Mouse (Mus musculus): Measurements from ENCODE around the gene Ivns1abp. TPM values are rescaled to one million over a fixed set of nuclear protein-coding genes. Genes with fewer than 3 reads are reported as not detected.
"Not testable (repeated sequence)": the region's sequence is repeated elsewhere in the genome, so short reads cannot be mapped to it uniquely, and the experiment has no call there.

Ivns1abp gene
- 100 to 1,000 TPM; 257 to 290 TPM for total RNA-seq (2021)

DNA sequence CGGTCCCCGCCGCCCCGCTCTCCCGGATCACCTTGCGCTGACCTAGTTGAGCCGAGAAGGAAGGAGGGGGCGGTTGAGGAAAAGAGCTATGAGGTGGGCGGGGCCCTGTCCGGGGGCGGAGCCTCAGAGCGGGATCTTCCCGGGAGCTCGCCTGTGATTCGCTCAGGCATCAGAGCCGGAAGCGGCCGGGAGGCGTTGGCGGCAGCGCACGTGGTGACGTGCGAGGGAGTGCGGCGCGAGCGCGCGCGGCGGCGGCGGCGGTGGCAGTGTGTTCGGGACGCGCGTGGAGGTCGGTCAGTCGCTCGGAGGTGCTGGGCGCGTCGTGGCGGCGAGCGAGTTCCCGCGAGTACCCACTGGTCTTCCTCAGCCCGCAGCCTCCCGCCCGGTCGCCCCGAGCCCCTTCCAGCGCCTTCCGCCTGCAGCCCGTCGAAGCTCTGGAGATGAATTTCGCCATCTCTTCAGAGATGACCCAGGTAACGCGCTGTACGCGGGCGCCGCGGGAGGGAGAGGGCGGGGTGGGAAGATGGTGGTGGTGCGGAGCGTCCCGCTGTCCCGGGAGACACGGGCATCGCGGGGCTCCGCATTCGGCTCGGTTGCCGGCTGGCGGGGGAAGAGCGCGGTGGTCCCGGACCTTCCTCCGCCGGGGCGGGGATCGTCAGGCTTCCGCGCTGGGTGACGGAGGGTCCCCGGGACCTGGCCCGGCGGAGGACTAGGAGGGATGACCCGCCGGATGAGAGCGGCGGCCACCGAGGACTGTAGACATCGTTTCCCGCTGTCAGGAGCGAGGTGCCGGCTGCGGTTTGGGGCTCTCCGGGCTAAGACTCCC is at the start of gene Ivns1abp:
Ivns1abp (plus strand) TSS at position 195 of the 826 bp plus-strand sequence.
- peak; percentile 99 for DNase-seq
- intact Hi-C loops (cut with DNase I) = loop anchor here (5.0 kb wide), 1 partner anchor 307 kb away; no protein-coding TSS in a partner anchor

DNA sequence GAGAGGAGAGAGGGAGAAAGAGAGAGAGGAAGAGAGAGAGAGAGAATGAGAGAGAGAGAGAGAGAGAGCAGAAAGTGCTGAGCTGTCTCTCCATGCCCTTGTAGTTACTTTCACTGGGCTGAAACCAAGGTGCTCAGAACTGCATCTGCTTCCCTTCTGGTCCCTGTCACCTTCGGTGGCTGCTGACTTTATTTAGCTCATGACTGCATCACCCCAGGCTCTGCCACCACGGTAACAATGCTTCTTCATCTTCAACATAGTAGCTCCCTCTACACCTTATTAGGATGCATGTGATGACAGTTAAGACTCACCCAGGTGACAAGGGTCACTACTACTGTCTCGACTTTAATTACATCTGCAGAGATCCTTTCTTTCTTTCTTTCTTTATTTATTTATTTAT is 48.8 kb upstream of the Ivns1abp start:
- intact Hi-C loops (cut with DNase I) = no loop called here
- DNase-seq = no peak

DNA sequence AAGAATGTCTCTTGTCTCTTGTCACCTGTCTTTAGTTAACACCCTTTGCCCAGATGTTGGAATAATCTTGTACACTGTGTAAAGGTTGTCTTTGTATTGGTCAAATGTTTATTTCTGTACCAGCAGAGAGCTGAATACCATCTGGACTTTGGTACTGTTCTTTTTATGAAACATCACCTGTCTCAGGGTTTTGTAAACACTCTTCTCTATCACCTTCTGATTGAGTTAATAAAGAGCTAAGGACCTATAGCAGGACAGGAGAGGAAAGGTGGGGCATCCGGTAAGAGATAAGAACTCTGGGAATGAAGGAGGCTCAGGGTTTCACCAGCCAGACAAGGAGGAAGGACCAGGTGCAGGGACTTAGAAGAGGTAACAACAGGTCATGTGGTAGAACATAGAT is 47.7 kb upstream of the Ivns1abp start:
- no peak for DNase-seq
- intact Hi-C loops (cut with DNase I) = no loop called here

DNA sequence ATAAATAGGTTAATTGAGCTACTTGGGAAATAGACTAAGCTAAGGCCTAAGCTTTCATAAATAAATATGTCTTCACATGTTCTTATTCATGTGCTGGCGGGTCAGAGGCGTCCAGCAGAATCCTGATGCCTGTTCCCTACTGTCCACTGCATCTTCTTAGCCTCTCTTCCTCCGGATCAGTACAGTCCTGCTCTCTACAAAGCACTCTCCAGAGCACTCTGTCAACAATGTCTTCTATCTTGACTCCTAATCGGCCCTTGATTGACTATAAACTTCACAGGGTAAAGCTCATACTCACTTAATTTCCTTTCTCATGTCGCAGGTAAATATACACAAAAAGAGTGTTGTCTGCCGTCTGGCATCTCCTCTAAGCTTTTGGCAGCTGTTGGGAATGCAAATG is 47.3 kb upstream of the Ivns1abp start:
- intact Hi-C loops (cut with DNase I) = no loop called here
- DNase-seq = no peak

DNA sequence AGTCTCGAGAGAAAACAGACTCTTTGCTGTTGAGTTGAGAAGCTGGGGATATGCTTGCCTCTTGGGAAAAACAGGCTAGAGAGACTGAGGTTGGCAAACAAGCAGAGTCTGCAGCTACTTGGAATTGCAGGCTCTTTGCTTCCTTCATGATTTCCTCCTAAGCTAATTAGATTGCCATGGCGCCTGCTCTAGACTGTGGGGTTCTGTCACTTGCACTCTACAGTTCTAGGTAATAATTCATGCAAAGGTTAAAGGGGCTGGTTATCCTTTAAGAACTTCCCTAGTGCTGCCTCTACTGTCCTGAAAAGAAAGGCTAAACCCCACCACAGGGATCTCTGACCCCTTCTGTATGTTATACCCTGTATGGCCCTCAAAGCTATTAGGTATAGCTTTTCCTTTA is 46.7 kb upstream of the Ivns1abp start:
- no peak for DNase-seq
- intact Hi-C loops (cut with DNase I) = no loop called here

DNA sequence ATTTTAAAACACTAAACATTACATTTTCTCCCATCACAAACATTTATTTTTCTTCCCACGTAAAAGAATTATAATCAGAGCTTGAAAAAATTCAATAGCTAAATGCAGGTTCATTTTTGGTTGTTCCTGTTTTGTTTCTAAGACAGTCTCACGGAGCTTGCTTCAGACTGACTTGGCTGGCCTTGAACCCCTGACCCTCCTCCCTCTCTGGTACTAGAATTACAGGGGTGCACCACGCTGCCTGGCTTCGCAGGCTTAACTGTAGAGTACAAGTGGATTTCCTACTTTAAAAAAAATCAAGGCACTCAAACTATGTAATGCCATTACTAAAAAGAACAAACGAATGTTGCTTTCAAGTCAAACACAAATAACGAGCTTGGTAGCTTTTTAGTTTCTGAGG is 42.8 kb upstream of the Ivns1abp start:
- no peak for DNase-seq
- intact Hi-C loops (cut with DNase I) = no loop called here

DNA sequence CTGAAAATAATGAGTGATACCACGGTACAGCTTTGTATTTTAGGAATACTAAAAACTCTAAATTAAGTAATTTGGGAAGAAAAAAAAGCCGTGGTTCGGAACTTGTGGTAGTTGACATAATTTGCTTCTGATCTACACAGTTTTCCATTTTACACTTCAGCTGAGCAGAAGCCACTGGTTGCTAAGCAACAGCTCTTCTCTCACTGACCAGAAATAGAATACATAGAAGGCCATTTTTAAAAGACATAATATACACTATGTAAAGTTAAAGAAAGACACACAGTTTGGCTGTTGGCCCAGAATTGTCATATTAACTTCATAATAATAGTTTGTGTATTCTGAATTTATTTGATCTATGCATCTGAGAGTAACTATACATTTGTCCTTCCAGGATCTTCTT is 42.4 kb upstream of the Ivns1abp start:
- intact Hi-C loops (cut with DNase I) = no loop called here
- no peak for DNase-seq

DNA sequence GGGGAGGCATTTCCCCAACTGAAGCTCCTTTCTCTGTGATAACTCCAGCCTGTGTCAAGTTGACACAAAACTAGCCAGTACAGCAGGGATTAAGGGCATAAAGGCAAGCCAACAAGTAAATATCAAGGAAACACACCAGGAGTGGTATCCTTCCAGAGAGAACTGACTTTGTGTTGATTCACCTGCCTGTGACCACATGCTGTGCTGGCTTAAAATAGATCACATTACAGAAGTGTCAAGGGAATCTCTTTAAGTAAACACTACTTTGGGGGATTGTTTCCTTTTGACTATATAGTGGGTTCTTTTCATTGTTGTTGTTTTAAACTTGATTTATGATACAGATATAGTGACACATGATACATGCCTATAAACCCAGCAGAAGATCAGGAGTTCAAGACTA is 41.0 kb upstream of the Ivns1abp start:
- intact Hi-C loops (cut with DNase I) = no loop called here
- no peak for DNase-seq

DNA sequence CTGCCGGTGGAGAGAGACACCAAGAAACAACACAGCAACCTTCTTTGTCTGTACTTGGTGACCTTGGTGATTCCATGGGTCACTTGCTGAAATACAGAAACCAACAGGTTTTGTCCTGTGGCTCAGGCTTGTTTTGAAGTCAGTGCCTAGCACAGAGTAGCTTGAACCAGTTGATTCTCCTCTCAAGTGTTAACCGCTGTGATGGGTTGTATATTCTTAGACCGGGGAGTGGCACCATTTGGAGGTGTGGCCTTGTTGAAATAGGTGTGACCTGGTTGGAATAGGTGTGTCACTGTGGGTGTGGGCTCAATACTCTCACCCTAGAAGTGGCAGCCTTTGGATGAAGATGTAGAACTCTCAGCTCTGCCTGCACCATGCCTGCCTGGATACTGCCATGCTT is 39.3 kb upstream of the Ivns1abp start:
- intact Hi-C loops (cut with DNase I); DNase-seq: not testable (repeated sequence)

DNA sequence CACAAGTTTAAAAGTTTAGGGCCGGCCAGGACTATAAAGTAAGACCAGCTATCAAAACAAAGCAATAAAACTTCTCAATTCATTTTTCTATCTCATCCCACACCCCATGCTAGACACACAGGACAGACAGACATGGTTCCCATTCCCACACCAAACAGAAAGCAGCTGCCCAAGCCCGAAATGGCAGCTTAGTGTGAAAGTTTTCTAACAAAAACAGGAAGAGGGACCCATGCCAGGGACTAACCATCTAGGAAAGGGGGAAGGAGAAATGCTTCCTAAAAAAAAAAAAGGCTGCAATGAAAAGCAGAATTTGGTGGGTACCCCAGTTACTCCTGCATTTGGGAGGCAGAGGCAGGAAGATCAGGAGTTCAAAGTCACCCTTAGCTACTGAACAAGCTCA is 37.2 kb upstream of the Ivns1abp start:
- intact Hi-C loops (cut with DNase I) = no loop called here

DNA sequence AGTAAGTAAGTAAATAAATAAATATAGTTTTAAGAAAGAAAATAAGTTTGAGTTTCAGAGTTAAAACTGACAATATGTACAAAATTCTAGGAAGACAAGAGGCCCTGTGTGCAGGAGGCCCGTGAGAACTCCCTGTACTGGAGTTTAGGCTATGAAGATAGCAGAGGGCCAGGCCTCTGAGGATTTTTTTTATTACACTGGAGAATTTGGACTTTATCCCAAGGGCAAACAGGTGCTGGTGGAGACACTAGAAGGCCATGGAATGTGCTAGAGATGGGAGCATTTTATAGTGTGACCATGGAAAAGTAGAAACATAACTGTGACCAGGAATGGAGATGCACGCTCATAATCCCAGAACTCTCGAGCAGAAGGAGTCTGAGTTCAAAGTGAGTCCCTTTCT is 36.5 kb upstream of the Ivns1abp start:
- DNase-seq = no peak
- intact Hi-C loops (cut with DNase I) = no loop called here

More for the DNA sequence above, 37.2 kb upstream of the Ivns1abp start:
- no peak for DNase-seq

DNA sequence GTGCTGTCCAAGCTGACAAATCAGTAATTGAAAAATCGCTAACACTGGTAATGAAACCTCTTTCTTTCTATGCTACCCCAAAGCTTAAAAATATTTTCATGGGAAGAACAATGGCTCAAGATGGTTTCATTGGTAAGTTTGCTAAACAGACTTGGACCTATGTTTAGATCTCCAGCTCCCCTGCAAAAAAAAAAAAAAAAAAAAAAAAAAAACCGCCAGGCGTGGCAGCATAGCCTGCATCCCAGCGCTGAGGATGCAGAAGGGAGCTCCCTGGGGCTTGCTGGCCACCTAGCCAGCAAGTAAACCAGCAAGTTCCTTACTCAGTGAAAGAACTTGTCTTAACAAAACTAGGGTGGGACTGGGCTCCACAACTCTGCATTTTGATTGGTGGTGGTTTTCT is 35.8 kb upstream of the Ivns1abp start:
- intact Hi-C loops (cut with DNase I) = no loop called here
- DNase-seq = no peak

DNA sequence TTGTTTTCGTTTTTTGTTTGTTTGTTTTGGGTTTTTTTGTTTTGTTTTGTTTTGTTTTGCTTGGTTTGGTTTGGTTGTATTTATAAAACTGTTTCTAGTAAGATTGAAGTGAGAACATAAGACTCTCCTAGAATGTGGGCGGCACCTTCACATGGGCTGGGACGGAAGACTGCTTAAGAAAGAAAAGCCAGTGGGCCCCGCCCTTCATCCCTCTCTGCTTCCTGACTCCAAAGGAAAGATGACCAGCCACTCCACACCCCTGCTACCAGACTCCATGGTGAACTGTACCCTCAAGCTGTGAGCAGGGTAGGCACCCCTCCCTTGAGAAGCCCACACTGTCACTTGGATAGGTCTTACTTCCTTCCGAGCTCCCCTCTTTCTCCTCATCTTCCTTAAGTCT is 33.8 kb upstream of the Ivns1abp start:
- intact Hi-C loops (cut with DNase I) = no loop called here
- DNase-seq = no peak

DNA sequence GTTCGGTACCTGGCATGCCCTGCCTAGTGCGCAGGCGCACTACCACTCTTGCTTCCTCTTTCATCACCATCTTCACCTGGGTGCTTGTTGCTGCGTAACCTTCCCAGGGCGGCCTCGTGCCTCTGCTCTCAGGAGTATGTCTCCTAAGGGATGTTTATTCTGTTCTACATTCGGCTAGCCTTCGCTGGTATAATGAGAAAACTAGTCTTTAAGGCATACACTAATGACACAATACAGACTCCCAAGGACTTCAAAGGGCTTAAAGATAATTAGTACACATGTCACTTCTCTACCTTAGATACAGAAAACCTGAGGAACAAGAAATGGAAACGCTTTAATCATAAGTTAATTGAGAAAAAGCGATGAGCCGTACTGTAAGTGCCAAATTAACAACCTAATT is 32.9 kb upstream of the Ivns1abp start:
- intact Hi-C loops (cut with DNase I) = no loop called here

DNA sequence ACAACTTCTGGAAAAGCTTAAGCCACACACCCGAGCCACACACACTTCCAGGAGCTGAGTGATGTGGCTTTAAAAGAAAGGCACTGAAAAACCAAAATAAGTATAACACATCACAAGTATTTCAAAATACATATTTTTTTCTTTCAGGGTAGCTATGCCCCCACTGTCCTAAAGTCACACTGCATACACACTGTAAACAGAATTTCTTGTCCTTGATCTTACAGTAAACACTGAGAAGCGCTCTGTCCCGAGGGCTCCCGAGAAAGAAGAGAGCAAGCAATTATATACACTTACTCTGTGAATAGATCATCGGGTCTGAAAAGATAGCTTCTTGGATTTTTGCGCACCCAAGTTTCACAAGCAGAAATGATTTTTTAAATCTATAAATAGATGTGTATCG is 25.0 kb upstream of the Ivns1abp start:
- no peak for DNase-seq
- intact Hi-C loops (cut with DNase I) = no loop called here

More for the DNA sequence above, 32.9 kb upstream of the Ivns1abp start:
- DNase-seq = no peak

DNA sequence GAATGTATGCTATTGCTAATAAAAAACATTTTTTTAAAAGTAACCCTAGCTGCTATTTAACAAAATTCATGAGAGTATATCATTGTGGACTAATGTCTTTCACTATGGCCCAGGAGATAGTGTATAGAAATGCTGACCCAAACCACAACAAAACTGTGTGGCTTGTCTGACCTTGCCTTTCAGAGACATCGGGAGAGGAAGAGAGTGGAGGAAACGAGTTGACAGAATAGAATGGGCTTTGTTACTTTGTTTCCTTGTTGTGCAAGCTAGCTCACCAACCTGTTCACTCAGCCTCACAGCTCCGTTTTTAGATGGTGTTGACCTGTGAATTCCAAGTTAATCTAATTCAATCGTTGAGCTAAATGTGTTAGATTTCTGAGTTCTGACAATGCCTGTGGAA is 23.9 kb upstream of the Ivns1abp start:
- intact Hi-C loops (cut with DNase I) = no loop called here
- DNase-seq = no peak

DNA sequence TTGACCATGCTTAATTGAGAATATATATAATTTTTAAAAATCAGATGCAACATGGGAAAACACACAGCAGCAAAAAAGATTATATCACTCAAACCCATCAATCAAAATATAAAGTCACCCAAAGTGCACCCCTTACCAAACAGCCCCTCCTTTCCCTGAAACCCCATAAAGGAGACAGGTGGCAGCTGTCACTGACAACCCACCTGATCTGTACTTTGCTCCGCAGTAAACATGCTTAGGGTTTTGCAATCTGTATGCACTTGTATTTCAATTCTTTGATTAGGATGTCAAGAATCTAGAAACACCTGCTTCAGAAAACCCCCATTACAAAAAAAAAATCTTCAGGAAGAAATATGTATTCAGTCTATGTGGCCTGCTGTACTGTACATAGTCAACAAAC is 18.9 kb upstream of the Ivns1abp start:
- no peak for DNase-seq
- intact Hi-C loops (cut with DNase I) = no loop called here

DNA sequence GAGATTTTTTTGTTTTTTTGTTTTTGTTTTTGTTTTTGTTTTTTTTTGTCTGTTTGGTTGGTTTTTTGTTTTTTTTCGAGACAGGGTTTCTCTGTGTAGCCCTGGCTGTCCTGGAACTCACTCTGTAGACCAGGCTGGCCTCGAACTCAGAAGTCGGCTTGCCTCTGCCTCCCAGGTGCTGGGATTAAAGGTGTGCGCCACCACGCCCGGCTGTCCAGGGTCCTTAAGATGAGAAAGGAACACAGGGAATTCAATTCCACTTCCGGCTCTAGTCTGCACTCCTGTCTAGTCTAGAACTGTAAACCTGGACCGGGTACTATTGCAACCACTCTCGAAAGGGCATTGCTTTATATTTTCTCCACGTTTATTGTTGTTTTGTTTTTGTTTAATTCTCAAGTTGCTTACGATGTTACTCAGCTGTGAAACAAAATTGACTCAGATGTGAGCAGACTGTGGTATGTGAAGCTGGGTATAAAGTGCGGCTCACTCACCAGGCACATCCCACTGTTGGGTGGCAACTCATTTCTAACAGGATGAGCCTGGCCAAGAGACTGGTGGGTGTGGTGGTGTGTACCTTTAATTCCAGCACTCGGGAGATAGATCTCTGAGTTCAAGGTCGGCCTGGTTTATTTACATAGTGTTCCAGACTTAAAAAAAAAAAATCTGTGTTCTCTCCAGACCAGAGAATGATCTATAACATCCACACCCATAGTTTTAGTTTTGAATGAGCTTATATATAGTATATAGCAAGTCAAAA is 15.8 kb upstream of the Ivns1abp start:
- intact Hi-C loops (cut with DNase I) = no loop called here
- no peak for DNase-seq

DNA sequence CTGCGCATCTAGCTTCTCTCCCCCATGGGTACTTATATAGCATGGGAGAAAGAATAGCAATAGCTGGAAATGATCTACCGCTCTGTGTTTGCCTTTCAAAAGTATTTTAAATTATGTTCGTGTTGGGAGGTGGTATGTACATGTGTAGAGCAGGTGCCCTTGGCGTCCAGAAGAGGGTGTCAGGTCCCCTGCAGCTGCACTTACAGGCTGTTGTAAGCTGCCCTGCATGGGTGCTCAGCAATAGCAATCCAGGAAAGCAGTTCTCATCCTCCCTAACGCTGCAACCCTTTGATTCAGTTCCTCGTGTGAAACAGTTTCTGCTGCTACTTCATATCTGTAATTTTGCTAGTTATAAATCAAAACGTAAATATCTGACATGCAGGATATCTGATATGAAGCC is 14.7 kb upstream of the Ivns1abp start:
- no peak for DNase-seq

DNA sequence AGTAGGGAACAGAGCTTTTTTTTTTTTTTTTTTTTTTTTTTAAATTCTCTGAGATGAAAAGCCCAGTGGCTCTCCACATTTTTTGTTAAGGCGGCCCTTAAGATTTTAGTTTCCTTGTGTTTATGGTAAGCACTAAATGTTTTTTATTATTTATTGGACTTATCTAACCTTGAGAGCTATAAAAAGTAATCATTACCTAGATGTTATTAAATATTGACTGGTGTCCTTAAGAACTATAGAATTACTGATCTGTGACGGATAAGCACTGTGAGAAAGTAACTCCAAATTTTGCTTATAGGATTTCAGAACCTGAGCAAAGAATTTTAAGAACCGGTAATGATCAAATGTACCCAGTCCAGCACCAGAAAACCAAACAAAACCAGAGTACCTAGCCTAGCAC is 11.5 kb upstream of the Ivns1abp start:
- DNase-seq = no peak
- intact Hi-C loops (cut with DNase I) = no loop called here

More for the DNA sequence above, 14.7 kb upstream of the Ivns1abp start:
- intact Hi-C loops (cut with DNase I) = no loop called here

DNA sequence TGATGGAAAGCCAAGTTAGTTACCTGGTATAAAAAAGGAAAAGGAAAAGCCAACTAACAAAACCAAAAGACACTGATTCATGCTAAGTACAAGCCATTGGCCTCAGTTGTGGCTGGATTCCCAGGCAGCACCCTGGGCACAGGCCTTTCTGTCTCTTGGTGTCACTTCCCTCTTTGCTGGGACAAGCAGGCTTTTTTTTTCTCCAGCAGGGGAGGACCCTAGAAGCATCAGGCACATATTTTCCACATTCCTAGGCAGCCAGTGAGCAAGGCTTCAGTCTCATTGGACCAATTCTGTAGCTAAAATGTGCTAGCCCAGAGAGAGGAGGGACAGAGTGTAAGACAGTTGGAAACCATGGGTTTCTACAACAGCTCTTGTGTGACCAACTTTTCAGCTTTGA is 6.0 kb upstream of the Ivns1abp start:
- no peak for DNase-seq
- intact Hi-C loops (cut with DNase I) = no loop called here

DNA sequence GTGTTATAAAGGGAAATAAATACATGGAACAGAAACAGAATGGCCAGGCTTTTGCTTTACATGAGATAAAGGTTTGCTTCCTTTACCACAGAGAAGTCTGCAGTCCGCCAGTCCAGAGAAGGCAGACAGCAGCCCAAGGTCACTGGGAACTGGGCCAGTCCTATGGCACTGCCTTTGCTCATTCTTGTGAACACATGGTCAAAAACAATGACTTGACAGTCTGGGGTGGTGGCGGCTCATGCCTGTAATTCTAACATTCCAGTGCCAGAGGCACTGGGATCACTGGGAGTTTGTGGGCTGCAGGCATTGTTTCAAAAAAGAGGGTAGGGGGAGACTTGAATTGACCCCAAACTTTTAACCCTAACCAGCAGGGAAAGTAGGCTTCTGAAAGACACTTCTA is 5.3 kb upstream of the Ivns1abp start:
- intact Hi-C loops (cut with DNase I) = no loop called here
- DNase-seq = peak; percentile 10
